Mouse (Mus musculus) T-helper 17 cell (primary cell): ENCODE measurements around the gene Evc.

Experiments used
- in situ Hi-C, 2 experiments: fragments of 300-600 bp; cut with MboI, MseI; formaldehyde crosslinking; loops; 1 replicate in 1 of 2; 2 replicates in 1 of 2; pipeline ENCODE4 v1.15.1; 2025; ENCODE audit warnings: high pct_unique_total_duplicates in 2 of 2

The Evc gene

DNA sequence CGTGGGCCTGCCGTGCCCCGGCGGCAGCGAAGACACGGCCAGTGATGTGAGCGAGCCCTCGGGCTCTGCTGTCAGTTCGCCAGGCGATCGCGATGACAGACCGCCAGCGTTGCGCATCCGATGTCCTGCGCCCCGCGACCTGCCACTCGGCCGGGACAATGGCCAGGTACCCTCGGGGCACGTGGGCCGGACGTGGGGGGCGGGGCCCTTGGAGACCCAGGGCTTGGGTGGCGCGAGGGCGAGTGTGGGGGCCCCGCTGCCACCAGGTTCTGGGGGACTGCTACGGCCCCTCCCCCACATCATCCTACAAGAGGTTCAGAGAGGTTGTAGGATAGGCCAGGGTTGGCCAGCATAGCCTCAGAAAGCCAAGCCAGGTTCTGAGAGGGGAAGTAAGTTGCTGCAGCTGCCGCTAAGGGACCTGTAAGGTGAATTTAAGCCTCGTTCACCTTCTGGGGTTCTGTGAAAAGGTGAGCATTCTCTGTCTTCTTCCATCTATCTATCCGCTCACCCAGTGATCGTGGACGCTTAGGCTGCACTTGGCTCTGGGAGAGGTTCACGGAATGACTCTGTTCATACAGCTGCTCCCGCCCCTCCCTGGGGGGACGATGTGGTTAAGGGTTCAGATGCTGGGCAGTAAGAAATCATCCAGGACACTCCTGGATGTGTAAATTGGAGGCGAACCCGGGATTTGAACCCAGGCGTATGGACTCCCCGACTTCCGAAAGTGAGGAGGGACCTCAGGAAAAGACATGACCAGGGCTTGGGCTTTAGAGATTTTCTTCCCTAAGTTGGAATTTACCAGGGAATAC is 94.1 kb downstream of the Evc start:
- in situ Hi-C loops: no loop called here

- in situ Hi-C loops: no loop called here
Observed at GRCm38 (mm10) chr5:37241651-37242151, 95.0 kb downstream of the Evc start, which contains the start of gene Crmp1. TSS of gene Crmp1 (plus strand) at chr5:37241940.

DNA sequence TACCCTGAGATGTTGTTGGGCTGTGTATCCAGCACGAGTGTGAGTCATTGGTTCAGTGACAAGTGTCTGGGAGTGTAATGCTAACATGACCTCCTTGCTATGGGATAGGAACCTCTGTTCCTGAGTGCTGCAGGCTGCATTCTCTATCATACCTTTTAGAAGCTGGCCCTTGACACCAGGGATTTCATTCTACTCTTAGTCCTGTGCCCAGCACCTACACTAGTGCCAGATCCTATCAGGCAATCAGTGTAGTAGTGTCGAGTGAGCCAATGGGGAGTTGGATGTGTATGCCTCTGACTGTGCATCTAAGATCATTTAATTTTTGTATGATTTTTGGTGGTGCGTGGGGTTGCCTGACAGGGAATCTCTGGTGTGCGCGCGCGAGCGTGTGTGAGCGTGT is 95.5 kb downstream of the Evc start:
- in situ Hi-C loops: no loop called here

DNA sequence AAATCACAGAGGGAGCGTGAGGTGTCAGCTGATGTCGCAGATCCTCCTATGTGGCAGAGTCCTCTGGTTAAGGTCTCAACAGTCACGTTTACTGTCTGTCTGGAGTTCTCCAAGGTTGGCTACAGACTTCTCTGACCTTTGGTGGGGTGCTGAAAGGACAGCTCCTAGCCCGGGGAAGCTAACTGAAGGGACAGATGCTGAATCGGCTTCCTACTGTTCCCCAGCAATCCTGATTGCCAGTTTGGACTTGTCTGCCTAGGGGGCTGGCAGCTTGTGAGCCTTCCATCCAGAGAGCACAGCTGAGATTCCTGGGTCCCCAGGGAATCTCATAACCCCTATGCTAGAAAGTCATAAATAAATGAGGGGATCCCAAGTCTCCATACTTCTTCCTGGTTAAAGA is 96.1 kb downstream of the Evc start:
- in situ Hi-C loops: no loop called here
